Mouse (Mus musculus): ENCODE data around the gene Tns1.

DNA sequence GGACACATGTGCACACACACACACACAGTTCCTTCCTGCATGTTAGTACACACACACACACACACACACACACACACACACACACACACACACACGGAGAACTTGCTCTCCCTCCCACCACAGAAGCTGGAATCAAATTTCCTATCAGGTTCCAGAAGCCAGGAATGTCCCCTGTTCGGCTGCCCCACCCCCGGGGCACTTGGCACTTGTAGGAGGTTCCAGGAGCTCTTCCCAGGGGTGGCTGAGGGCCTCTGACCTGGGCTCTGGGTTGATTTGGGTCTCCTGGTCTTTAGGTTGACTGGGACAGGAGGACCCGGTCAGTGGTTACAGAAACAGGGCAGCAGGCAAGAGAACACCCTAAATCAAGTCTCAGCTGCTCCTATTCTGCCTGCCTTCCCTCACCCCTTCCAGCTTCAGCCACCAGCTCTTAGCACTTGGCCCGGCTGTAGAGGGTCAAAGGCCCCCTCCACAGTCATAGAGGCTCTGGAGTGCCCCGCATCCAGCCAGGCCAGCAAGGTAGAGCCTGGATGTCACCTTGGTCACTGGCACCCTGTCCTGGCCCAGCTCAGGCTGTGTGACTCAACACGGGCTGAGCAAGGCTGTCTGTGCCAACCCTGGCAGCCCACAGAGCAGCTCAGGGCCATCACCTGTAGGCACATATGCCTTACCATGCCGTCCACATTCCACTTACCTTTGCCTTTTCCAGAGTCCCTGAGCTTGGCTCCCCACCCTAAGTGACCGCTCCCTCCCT is 55.0 kb downstream of the Tns1 start:
- peak; percentile 20 for TF ChIP-seq POLR2A (IDR thresholded peaks at IDR 0.05; ENCODE audit: low read depth, low read length)
- TF ChIP-seq CTCF (conservative IDR thresholded peaks at IDR 0.05; ENCODE audit: insufficient read depth, insufficient read length, low read depth, low read length) = no peak
